Mouse (Mus musculus): ENCODE data around the gene Rapgef2.

- no peak for TF ChIP-seq CTCF (IDR thresholded peaks at IDR 0.05; ENCODE audit: insufficient read depth, low read length)
- no peak for TF ChIP-seq POLR2A (IDR thresholded peaks at IDR 0.05; ENCODE audit: borderline replicate concordance, extremely low read depth, low read depth, low read length)
Observed at GRCm38 (mm10) chr3:79299401-79299800, 13.1 kb upstream of the Rapgef2 start.

All from lung, adult 2 months (tissue).